Mouse (Mus musculus): ENCODE results near the gene Scamp3. TPM values are rescaled to one million over a fixed set of nuclear protein-coding genes. Genes with fewer than 3 reads are reported as not detected.
A peak's percentile ranks its signal among the peaks of the same experiment; 100 is the strongest.

Gene Scamp3
- polyA plus RNA-seq, 1 experiment from 2014 or later: 109 TPM

- ATAC-seq (ENCODE audit: insufficient number of reproducible peaks, low FRiP score, low TSS enrichment, low read depth): no peak
- peaks cover 37% of the 10 kb centered on the region for H3K4me1 ChIP-seq
- no peaks in the 10 kb centered on the region for H3K9me3 ChIP-seq (replicated peaks)
- H3K9ac ChIP-seq: no peak overlapping the region; the same call in 1 of the 2 replicates
- H3K4me3 ChIP-seq (replicated peaks): peak overlapping the region; percentile 89
- WGBS: 73% methylated on average over 5 of the region's 5 CpGs
- peaks cover 13% of the 10 kb centered on the region for H3K36me3 ChIP-seq
- H3K27me3 ChIP-seq: peaks cover 6% of the 10 kb centered on the region
- no peak overlapping the region; the same call in 1 of the 2 replicates for H3K27ac ChIP-seq (replicated peaks)
- peak overlapping the region; percentile 70 for H3K4me2 ChIP-seq (replicated peaks)
These were observed 13.5 kb upstream of the Scamp3 start for GRCm38 (mm10) chr3:89163643-89164245.

- peak; percentile 96 for ATAC-seq (ENCODE audit: insufficient number of reproducible peaks, low FRiP score, low TSS enrichment, low read depth)
- H3K4me3 ChIP-seq (replicated peaks): peak within 1 kb of the TSS; percentile 89
- H3K4me1 ChIP-seq: peaks cover 28% of the 10 kb centered on the region
- no peaks in the 10 kb centered on the region for H3K27me3 ChIP-seq
- peaks cover 22% of the 10 kb centered on the region for H3K36me3 ChIP-seq
- H3K4me2 ChIP-seq (replicated peaks): peak within 1 kb of the TSS; percentile 70
- H3K9me3 ChIP-seq (replicated peaks): no peaks in the 10 kb centered on the region
- WGBS: under 1% methylated on average over 76 of the region's 79 CpGs
- peak within 1 kb of the TSS; percentile 98 for H3K27ac ChIP-seq (replicated peaks)
- H3K9ac ChIP-seq: peak within 1 kb of the TSS; percentile 98
These were observed 12.6 kb upstream of the Scamp3 start, which contains the start of gene Clk2 for GRCm38 (mm10) chr3:89164506-89165267. Clk2 (plus strand) TSS chr3:89164795.

GRCm38 (mm10) chr3:89165268-89165870 is 11.9 kb upstream of the Scamp3 start:
- peaks cover 21% of the 10 kb centered on the region for H3K4me1 ChIP-seq
- peak overlapping the region; percentile 89 for H3K4me3 ChIP-seq (replicated peaks)
- peak overlapping the region; percentile 70 for H3K4me2 ChIP-seq (replicated peaks)
- no peaks in the 10 kb centered on the region for H3K27me3 ChIP-seq
- H3K9ac ChIP-seq: peak overlapping the region; percentile 98
- WGBS: 10% methylated on average over 12 of the region's 12 CpGs
- H3K27ac ChIP-seq (replicated peaks): peak overlapping the region; percentile 98
- H3K36me3 ChIP-seq: peaks cover 29% of the 10 kb centered on the region
- no peaks in the 10 kb centered on the region for H3K9me3 ChIP-seq (replicated peaks)
- ATAC-seq (ENCODE audit: insufficient number of reproducible peaks, low FRiP score, low TSS enrichment, low read depth): no peak

- H3K9me3 ChIP-seq (replicated peaks): no peaks in the 10 kb centered on the region
- ATAC-seq (ENCODE audit: insufficient number of reproducible peaks, low FRiP score, low TSS enrichment, low read depth): no peak
- no peak overlapping the region for H3K27ac ChIP-seq (replicated peaks)
- WGBS: 94% methylated on average over 19 of the region's 19 CpGs
- no peak overlapping the region for H3K4me2 ChIP-seq (replicated peaks)
- H3K36me3 ChIP-seq: peaks cover 43% of the 10 kb centered on the region
- peaks cover 19% of the 10 kb centered on the region for H3K4me1 ChIP-seq
- H3K27me3 ChIP-seq: no peaks in the 10 kb centered on the region
- H3K4me3 ChIP-seq (replicated peaks): no peak overlapping the region
- no peak overlapping the region for H3K9ac ChIP-seq
These were observed 10.3 kb upstream of the Scamp3 start for GRCm38 (mm10) chr3:89166945-89167344.

- H3K9me3 ChIP-seq (replicated peaks): no peaks in the 10 kb centered on the region
- peaks cover 17% of the 10 kb centered on the region for H3K4me1 ChIP-seq
- no peak overlapping the region for H3K27ac ChIP-seq (replicated peaks)
- WGBS: 89% methylated on average over 11 of the region's 11 CpGs
- no peaks in the 10 kb centered on the region for H3K27me3 ChIP-seq
- no peak for ATAC-seq (ENCODE audit: insufficient number of reproducible peaks, low FRiP score, low TSS enrichment, low read depth)
- peaks cover 77% of the 10 kb centered on the region for H3K36me3 ChIP-seq
- no peak overlapping the region for H3K4me3 ChIP-seq (replicated peaks)
- H3K4me2 ChIP-seq (replicated peaks): no peak overlapping the region
- no peak overlapping the region for H3K9ac ChIP-seq
These were observed 2.4 kb upstream of the Scamp3 start for GRCm38 (mm10) chr3:89174844-89175243.

- peaks cover 17% of the 10 kb centered on the region for H3K4me1 ChIP-seq
- H3K9ac ChIP-seq: no peak overlapping the region
- no peak for ATAC-seq (ENCODE audit: insufficient number of reproducible peaks, low FRiP score, low TSS enrichment, low read depth)
- H3K4me2 ChIP-seq (replicated peaks): no peak overlapping the region
- no peaks in the 10 kb centered on the region for H3K27me3 ChIP-seq
- WGBS: 93% methylated on average over 10 of the region's 10 CpGs
- H3K9me3 ChIP-seq (replicated peaks): no peaks in the 10 kb centered on the region
- no peak overlapping the region for H3K4me3 ChIP-seq (replicated peaks)
- H3K36me3 ChIP-seq: peaks cover 77% of the 10 kb centered on the region
- no peak overlapping the region for H3K27ac ChIP-seq (replicated peaks)
These were observed 1.7 kb upstream of the Scamp3 start for GRCm38 (mm10) chr3:89175544-89175943.

GRCm38 (mm10) chr3:89176421-89176820 is 852 bp upstream of the Scamp3 start:
- H3K27ac ChIP-seq (replicated peaks): no peak overlapping the region
- 82% methylated on average over 7 of the region's 7 CpGs for WGBS
- H3K4me1 ChIP-seq: peaks cover 17% of the 10 kb centered on the region
- H3K9ac ChIP-seq: no peak overlapping the region
- no peak overlapping the region for H3K4me3 ChIP-seq (replicated peaks)
- H3K4me2 ChIP-seq (replicated peaks): no peak overlapping the region
- ATAC-seq (ENCODE audit: insufficient number of reproducible peaks, low FRiP score, low TSS enrichment, low read depth): no peak
- H3K27me3 ChIP-seq: no peaks in the 10 kb centered on the region
- H3K9me3 ChIP-seq (replicated peaks): no peaks in the 10 kb centered on the region
- H3K36me3 ChIP-seq: peaks cover 78% of the 10 kb centered on the region

- Histone ChIP-seq H3K9ac (peak overlapping the region; percentile 78), H3K36me3 (peaks cover 74% of the 10 kb centered on the region), H3K4me3 (replicated peaks) (peak overlapping the region; percentile 81), H3K4me2 (replicated peaks) (peak overlapping the region; percentile 76), H3K27ac (replicated peaks) (peak overlapping the region; percentile 78), H3K27me3 (no peaks in the 10 kb centered on the region), H3K9me3 (replicated peaks) (no peaks in the 10 kb centered on the region), H3K4me1 (peaks cover 20% of the 10 kb centered on the region)
- ATAC-seq (ENCODE audit: insufficient number of reproducible peaks, low FRiP score, low TSS enrichment, low read depth): no peak
- 3% methylated on average over 6 of the region's 6 CpGs for WGBS
These were observed 773 bp downstream of the Scamp3 start for GRCm38 (mm10) chr3:89178107-89178385.

- WGBS: 85% methylated on average over 11 of the region's 11 CpGs
- Histone ChIP-seq H3K27ac (replicated peaks) (no peak overlapping the region), H3K9ac (no peak overlapping the region), H3K27me3 (no peaks in the 10 kb centered on the region), H3K4me2 (replicated peaks) (peak overlapping the region; percentile 76), H3K36me3 (peaks cover 64% of the 10 kb centered on the region), H3K4me1 (peaks cover 27% of the 10 kb centered on the region), H3K4me3 (replicated peaks) (peak overlapping the region; percentile 81; the same call in 1 of the 2 replicates), H3K9me3 (replicated peaks) (no peaks in the 10 kb centered on the region)
- ATAC-seq (ENCODE audit: insufficient number of reproducible peaks, low FRiP score, low TSS enrichment, low read depth): no peak
These were observed 1.8 kb downstream of the Scamp3 start for GRCm38 (mm10) chr3:89179056-89179455.

GRCm38 (mm10) chr3:89181749-89182500 is 4.7 kb downstream of the Scamp3 start:
- ATAC-seq (ENCODE audit: insufficient number of reproducible peaks, low FRiP score, low TSS enrichment, low read depth): no peak
- WGBS: 92% methylated on average over 27 of the region's 27 CpGs
- peaks cover 37% of the 10 kb centered on the region for H3K36me3 ChIP-seq
- H3K9me3 ChIP-seq (replicated peaks): no peaks in the 10 kb centered on the region
- H3K27ac ChIP-seq (replicated peaks): no peak overlapping the region
- no peaks in the 10 kb centered on the region for H3K27me3 ChIP-seq
- no peak overlapping the region for H3K4me2 ChIP-seq (replicated peaks)
- no peak overlapping the region for H3K9ac ChIP-seq
- peaks cover 41% of the 10 kb centered on the region for H3K4me1 ChIP-seq
- H3K4me3 ChIP-seq (replicated peaks): no peak overlapping the region

- H3K9me3 ChIP-seq (replicated peaks): no peaks in the 10 kb centered on the region
- peaks cover 44% of the 10 kb centered on the region for H3K4me1 ChIP-seq
- no peaks in the 10 kb centered on the region for H3K27me3 ChIP-seq
- H3K27ac ChIP-seq (replicated peaks): peak overlapping the region; percentile 89; the same call in 1 of the 2 replicates
- H3K4me2 ChIP-seq (replicated peaks): peak overlapping the region; percentile 92
- ATAC-seq (ENCODE audit: insufficient number of reproducible peaks, low FRiP score, low TSS enrichment, low read depth): no peak
- H3K36me3 ChIP-seq: peaks cover 38% of the 10 kb centered on the region
- peak overlapping the region; percentile 69 for H3K4me3 ChIP-seq (replicated peaks)
- H3K9ac ChIP-seq: no peak overlapping the region
- 55% methylated on average over 7 of the region's 7 CpGs for WGBS
These were observed 5.3 kb downstream of the Scamp3 start for GRCm38 (mm10) chr3:89182531-89183057.

All from embryonic facial prominence, embryonic 15.5 days (tissue).